Mouse (Mus musculus) liver, postnatal 0 days (tissue): ENCODE data around the gene Ptprg.

Experiments
- CTCF ChIP-seq: sonication (generic); IDR thresholded peaks from 2 replicates; pipeline ENCODE4 v1.5.1; 2016; ENCODE audit warnings: antibody characterized with exemption, low read depth
- EP300 ChIP-seq: IDR thresholded peaks from 2 replicates; pipeline ENCODE4 v1.6.1; 2016; ENCODE audit warnings: antibody characterized with exemption, low read depth, mild to moderate bottlenecking

DNA sequence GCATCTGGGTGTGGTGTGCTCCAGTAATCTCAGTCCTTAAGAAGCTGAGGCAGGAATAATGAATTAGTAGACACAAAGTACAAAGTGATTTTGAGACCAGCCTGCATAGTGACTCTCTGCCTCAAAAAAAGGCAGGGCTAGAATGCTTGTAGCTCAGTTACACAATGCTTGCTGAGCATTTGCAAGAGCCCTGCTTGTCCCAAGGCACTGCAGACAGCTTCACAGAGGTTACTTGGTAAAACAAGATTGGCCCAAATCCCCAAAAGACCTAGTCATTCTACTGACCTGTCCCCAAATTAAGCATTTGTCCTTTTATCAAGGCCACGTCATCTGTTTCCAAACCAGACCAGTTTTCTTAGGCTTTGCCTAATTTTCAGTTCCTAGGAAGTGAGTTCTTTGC lies 190.4 kb downstream of the Ptprg start:
- TF ChIP-seq CTCF (no peak), EP300 (no peak)
